Mouse (Mus musculus) midbrain, embryonic 12.5 days (tissue): ENCODE measurements around the gene Cdk9. TPM values are rescaled to one million over a fixed set of nuclear protein-coding genes. Genes with fewer than 3 reads are reported as not detected.

Source experiments
- ATAC-seq: fragments of 200-750 bp; cut with Nextera tagmentation; 2 replicates; pipeline ENCODE4 v1.8.0; 2017; ENCODE audit warnings: low read depth, moderate TSS enrichment, moderate library complexity; ENCODE audit not compliant: low FRiP score
- H3K27ac ChIP-seq: fragments of 300-500 bp; sonication (generic); replicated peaks from 2 replicates; pipeline ENCODE4 v1.5.1; 2016; ENCODE audit warnings: mild to moderate bottlenecking
- H3K27me3 ChIP-seq: fragments of 300-500 bp; sonication (generic); 2 replicates; pipeline ENCODE4 v1.6.1; 2016; ENCODE audit warnings: mild to moderate bottlenecking
- H3K36me3 ChIP-seq: fragments of 300-500 bp; sonication (generic); 2 replicates; pipeline ENCODE4 v1.6.1; 2016
- H3K4me1 ChIP-seq: fragments of 300-500 bp; sonication (generic); 2 replicates; pipeline ENCODE4 v1.6.1; 2016
- H3K4me2 ChIP-seq: fragments of 300-500 bp; sonication (generic); replicated peaks from 2 replicates; pipeline ENCODE4 v1.6.1; 2016; ENCODE audit warnings: mild to moderate bottlenecking, moderate library complexity
- H3K4me3 ChIP-seq: fragments of 300-500 bp; sonication (generic); 2 replicates; pipeline ENCODE4 v1.5.1; 2016; ENCODE audit warnings: mild to moderate bottlenecking
- H3K9ac ChIP-seq: fragments of 300-500 bp; sonication (generic); replicated peaks from 2 replicates; pipeline ENCODE4 v1.6.1; 2016; ENCODE audit warnings: mild to moderate bottlenecking, moderate library complexity
- H3K9me3 ChIP-seq: fragments of 300-500 bp; sonication (generic); 2 replicates; pipeline ENCODE4 v1.6.1; 2016; ENCODE audit warnings: mild to moderate bottlenecking
- WGBS: fragments of 180-500 bp; shearing (Covaris S2); methylation state at CpG from one replicate; pipeline ENCODE4 v1.1.7; 2016; 5-methylcytosine and 5-hydroxymethylcytosine counted together
- polyA plus RNA-seq: library from polyadenylated mRNA; unstranded; fragments of >200 nt; fragmentation: Nextera tagmentation; extraction: Ambion mirVana; gene quantifications from 2 replicates; pipeline ENCODE4 v1.2.1, GENCODE M21; 2016

The Cdk9 gene
- polyA plus RNA-seq, 1 experiment from 2014 or later: 103 TPM

DNA sequence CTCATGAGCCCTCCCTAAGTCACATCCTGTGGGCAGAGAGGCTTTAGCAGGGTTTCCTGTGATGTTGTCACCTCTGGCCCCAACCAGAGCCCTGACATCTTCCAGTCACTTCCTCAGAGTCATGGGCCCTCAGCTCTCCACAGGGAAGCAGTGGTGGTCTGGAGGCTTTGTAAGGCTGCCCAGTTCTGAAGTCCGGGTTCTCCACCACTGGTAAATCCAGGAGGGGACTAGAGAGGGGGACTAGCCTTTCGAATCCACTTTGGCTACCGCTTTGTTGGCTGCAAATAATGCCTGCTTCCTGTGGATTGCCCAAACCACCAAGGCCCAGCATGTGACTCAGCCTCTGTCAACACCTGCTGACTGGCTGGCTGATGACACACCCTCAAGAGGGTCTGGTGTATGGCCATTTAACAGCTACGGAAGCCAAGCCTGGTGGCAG lies 2.1 kb upstream of the Cdk9 start:
- no peaks in the 10 kb centered on the region for H3K27me3 ChIP-seq
- peaks cover 7% of the 10 kb centered on the region for H3K36me3 ChIP-seq
- H3K9ac ChIP-seq: no peak overlapping the region
- no peak for ATAC-seq
- peaks cover 22% of the 10 kb centered on the region for H3K4me1 ChIP-seq
- 78% methylated on average over 4 of the region's 4 CpGs for WGBS
- no peak overlapping the region for H3K4me2 ChIP-seq
- no peak overlapping the region for H3K4me3 ChIP-seq
- H3K27ac ChIP-seq: no peak overlapping the region
- H3K9me3 ChIP-seq: no peaks in the 10 kb centered on the region

DNA sequence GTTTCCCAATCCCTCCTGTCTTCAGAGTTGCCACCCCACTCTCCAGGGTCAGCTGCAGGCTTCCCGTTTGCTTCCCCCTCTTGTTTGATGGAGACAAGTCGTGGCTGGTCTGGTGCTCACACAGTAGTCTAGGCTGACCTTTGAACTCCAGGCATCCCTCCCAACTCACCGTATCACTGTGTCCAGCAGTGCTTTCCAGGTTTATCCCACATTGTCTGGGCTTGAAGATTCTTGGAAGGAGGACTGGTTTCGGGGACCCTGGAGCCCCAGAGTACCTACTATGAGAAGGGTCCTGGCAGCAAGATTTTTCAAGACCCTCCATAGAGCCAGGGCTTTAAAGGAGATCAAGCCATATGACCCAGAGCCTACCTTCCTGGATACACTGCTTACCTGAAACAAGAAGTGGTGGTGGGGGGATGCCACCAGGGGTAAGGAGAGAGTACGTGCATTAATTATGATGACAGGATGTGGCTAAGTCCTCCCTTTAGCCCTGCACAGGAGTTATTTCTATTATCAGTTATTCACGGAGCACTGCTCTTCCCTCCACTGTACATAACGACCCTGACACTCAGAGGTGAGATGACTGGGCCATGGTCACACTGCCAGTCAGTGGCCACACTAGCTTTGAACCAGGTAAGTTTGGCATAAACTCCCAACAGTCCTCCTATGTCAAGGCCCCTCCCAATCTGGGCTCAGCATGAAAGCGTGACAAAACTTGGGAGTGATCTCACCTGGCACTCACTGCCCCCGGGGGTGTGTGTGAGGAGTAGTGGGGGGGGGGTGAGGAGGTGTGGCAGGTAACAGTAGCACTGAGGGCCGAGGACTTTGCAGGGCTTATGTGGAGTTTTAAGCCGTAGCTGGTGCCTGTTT lies 1.5 kb upstream of the Cdk9 start:
- Histone ChIP-seq H3K36me3 (peaks cover 13% of the 10 kb centered on the region), H3K4me2 (peak overlapping the region; percentile 99), H3K27ac (peak overlapping the region; percentile 98), H3K4me1 (peaks cover 22% of the 10 kb centered on the region), H3K9ac (peak overlapping the region; percentile 51; the same call in 1 of the 2 replicates), H3K4me3 (no peak overlapping the region), H3K9me3 (no peaks in the 10 kb centered on the region), H3K27me3 (no peaks in the 10 kb centered on the region)
- 65% methylated on average over 11 of the region's 11 CpGs for WGBS
- ATAC-seq: no peak

DNA sequence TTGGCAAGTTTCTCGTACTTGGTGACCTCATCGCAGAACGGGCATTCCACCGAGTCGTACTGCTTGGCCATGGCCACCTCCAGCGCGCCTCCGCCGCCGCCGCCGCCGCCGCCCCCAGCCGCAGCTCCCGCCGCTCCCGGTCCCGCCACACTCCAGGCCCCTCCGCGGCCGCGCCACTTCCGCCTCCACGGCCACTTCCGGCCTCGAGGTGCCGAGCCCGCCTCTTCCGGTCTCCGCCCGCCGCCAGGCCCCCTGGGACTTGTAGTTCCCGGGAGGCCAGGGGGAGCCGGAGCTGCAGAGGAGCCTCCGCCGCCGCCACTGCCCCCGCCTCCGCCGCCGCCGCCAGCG lies 316 bp downstream of the Cdk9 start:
- no peaks in the 10 kb centered on the region for H3K9me3 ChIP-seq
- WGBS: 0% methylated on average over 27 of the region's 44 CpGs
- peaks cover 31% of the 10 kb centered on the region for H3K36me3 ChIP-seq
- ATAC-seq: peak; percentile 85
- H3K27me3 ChIP-seq: no peaks in the 10 kb centered on the region
- peak overlapping the region; percentile 98 for H3K27ac ChIP-seq
- H3K9ac ChIP-seq: peak overlapping the region; percentile 84
- peaks cover 17% of the 10 kb centered on the region for H3K4me1 ChIP-seq
- H3K4me3 ChIP-seq: peak overlapping the region; percentile 95
- H3K4me2 ChIP-seq: peak overlapping the region; percentile 99

DNA sequence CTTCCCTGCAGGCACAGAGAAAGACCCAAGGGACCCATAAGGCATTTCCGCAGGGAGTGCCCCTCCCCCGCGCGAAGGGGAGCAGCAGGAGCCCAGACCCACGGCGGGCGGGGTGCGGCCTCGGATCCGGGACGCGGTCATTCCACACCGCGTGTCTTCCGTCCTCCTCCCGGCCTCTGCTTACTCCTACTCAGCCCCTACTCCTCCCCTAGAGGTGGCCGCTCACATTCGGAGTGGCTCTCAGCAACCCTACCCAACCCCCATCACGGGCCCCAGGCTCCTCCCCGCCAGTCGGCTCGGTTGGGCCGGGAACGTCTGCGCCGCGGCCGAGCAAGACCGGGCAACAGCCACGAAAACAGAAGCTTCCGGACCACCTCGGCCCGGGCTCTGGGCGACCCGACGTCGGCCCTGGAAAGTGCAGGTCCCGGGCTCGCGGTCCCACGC lies 746 bp downstream of the Cdk9 start:
- peaks cover 36% of the 10 kb centered on the region for H3K36me3 ChIP-seq
- under 1% methylated on average over 41 of the region's 41 CpGs for WGBS
- peak; percentile 38 for ATAC-seq
- no peaks in the 10 kb centered on the region for H3K27me3 ChIP-seq
- peak overlapping the region; percentile 98 for H3K27ac ChIP-seq
- peak overlapping the region; percentile 95 for H3K4me3 ChIP-seq
- no peaks in the 10 kb centered on the region for H3K9me3 ChIP-seq
- peak overlapping the region; percentile 84 for H3K9ac ChIP-seq
- H3K4me2 ChIP-seq: peak overlapping the region; percentile 99
- H3K4me1 ChIP-seq: peaks cover 17% of the 10 kb centered on the region

DNA sequence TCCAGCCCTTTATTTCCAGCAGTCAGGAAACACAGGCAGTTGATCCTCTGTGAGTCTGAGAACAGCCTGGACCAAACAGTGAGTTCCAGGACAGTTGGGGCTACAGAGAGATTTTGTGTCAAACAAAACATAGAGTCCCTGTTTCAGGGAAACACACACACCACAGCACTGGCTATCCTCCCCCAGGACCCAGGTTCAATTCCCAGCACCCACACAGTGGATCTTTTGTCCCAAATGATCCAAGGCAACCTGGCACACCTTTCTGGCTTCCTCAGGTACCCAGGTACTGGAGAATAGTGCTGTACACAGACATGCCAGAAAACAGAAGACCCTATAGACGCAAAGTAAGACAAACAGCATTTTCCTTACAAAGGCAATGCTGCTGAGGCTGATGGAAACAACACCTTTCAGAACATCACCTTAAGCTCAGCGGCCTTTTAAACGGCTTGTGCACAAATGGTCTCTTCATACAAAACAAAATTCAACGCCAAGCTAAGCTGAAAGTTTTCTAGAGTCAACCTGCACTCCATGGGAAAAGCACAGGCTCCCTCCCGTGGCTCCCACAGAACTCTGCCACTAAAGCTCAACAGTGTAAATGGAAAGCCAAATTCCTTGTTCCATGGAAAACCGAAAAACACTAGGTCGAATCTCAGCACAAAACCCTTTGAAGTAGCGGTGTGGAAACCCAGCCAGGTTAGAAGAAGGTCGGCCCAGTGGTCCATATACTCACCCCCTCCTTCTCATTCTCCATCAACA lies 1.4 kb downstream of the Cdk9 start:
- H3K36me3 ChIP-seq: peaks cover 42% of the 10 kb centered on the region

DNA sequence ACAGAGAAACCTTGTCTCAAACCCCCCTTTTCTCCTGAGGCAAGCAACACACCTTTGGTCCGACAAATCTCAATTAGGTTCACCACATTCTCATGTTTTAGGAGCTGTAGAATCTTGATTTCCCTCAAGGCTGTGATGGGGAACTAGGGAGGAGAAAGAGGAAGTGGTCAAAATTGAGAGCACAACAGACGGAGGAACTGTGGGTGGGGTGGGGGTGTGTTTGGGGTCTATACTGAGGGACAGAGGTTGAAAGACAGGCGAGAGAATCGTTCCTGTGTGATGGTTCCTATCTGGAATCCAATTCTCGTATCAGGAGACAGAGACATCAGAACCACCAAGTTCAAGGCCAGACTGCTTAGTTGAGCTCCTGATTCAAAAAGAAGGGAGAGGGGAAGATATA lies 2.5 kb downstream of the Cdk9 start:
- no peak overlapping the region for H3K4me2 ChIP-seq
- no peak overlapping the region for H3K4me3 ChIP-seq
- H3K27ac ChIP-seq: no peak overlapping the region
- peaks cover 17% of the 10 kb centered on the region for H3K4me1 ChIP-seq
- ATAC-seq: no peak
- WGBS: 86% methylated on average over 5 of the region's 5 CpGs
- H3K27me3 ChIP-seq: no peaks in the 10 kb centered on the region
- no peaks in the 10 kb centered on the region for H3K9me3 ChIP-seq
- peaks cover 53% of the 10 kb centered on the region for H3K36me3 ChIP-seq
- H3K9ac ChIP-seq: no peak overlapping the region

More for the DNA sequence above, 1.4 kb downstream of the Cdk9 start:
- H3K4me2 ChIP-seq: peak overlapping the region; percentile 99
- ATAC-seq: no peak
- no peaks in the 10 kb centered on the region for H3K27me3 ChIP-seq
- no peaks in the 10 kb centered on the region for H3K9me3 ChIP-seq
- peak overlapping the region; percentile 84 for H3K9ac ChIP-seq
- H3K4me1 ChIP-seq: peaks cover 17% of the 10 kb centered on the region
- WGBS: 33% methylated on average over 9 of the region's 9 CpGs
- peak overlapping the region; percentile 98; the same call in 1 of the 2 replicates for H3K27ac ChIP-seq
- peak overlapping the region; percentile 95 for H3K4me3 ChIP-seq

DNA sequence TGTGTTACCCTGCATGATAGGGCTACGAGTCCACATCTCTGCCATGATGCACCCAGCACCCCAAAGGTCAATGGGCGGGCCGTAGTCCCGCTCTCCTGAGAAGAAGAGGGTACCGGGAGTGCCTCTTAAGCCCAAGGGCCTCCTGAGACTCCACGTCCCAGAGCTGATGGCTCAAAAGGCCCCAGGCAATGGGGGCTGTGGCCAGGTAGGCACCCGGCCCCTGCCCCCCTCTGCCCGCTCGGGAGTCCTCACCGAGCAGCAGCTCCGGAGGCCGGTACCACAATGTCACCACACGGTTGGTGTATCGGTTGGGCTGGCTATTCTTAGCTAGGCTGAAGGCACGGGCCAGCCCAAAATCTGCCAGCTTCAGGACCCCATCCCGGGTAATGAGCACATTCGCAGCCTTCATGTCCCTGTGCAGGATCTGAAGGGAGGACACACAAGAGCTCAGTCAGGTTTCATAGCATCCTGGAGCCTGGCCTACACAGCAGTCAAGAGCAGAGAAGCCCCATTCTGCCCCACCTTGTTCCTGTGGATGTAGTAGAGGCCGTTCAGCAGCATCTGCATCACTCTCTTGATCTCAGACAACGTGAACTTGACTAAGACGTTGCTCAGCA lies 3.2 kb downstream of the Cdk9 start:
- WGBS: 94% methylated on average over 20 of the region's 20 CpGs
- H3K4me3 ChIP-seq: no peak overlapping the region
- peaks cover 17% of the 10 kb centered on the region for H3K4me1 ChIP-seq
- no peaks in the 10 kb centered on the region for H3K27me3 ChIP-seq
- no peaks in the 10 kb centered on the region for H3K9me3 ChIP-seq
- H3K27ac ChIP-seq: no peak overlapping the region
- ATAC-seq: no peak
- no peak overlapping the region for H3K9ac ChIP-seq
- H3K4me2 ChIP-seq: no peak overlapping the region
- peaks cover 61% of the 10 kb centered on the region for H3K36me3 ChIP-seq

DNA sequence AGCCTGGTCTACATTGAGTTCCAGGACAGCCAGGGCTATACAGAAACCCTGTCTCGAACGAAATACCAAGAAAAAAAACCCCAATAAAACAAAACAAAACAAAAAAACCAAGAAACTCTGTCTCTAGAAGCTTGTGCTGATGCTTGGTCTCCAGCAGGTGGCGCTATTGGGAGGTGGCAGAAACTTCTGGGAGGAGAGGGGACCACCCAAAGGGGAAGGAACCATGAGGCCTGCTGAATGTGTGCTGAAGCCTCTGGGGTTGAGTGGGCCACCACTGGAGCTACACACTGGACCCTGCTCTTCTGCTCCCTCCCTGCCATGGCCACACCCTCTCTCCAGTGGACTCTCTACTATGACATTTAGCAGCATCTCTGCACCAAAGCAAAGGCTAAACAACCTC lies 4.2 kb downstream of the Cdk9 start:
- Histone ChIP-seq H3K4me3 (no peak overlapping the region), H3K27ac (no peak overlapping the region), H3K27me3 (no peaks in the 10 kb centered on the region), H3K9me3 (no peaks in the 10 kb centered on the region), H3K9ac (no peak overlapping the region), H3K4me1 (peaks cover 11% of the 10 kb centered on the region), H3K36me3 (peaks cover 71% of the 10 kb centered on the region), H3K4me2 (no peak overlapping the region)
- ATAC-seq: no peak
- WGBS: 46% methylated on average over 3 of the region's 3 CpGs

DNA sequence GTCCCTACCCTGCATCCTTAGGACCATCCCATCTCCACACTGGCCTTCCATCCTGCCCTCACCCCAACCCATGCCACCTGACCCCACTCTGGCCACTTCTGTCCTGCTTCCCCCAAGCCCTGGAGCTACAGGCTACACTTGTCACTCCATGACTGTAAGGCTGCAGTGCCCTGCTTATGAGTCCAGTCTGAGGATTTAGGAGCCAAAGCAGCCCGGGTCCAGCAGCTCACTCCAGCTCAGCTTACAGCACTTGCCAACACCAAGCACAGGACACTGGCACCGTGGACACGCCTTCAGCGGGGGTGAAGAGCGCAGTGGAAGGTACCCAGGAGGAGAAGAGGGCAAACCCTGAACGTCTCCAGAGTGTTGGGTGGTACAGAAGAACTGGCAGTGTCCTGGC lies 5.9 kb downstream of the Cdk9 start:
- no peak overlapping the region for H3K4me3 ChIP-seq
- WGBS: 95% methylated on average over 6 of the region's 6 CpGs
- H3K9ac ChIP-seq: no peak overlapping the region
- no peak overlapping the region for H3K27ac ChIP-seq
- peaks cover 10% of the 10 kb centered on the region for H3K4me1 ChIP-seq
- no peaks in the 10 kb centered on the region for H3K9me3 ChIP-seq
- ATAC-seq: no peak
- no peak overlapping the region for H3K4me2 ChIP-seq
- H3K36me3 ChIP-seq: peaks cover 83% of the 10 kb centered on the region
- no peaks in the 10 kb centered on the region for H3K27me3 ChIP-seq

DNA sequence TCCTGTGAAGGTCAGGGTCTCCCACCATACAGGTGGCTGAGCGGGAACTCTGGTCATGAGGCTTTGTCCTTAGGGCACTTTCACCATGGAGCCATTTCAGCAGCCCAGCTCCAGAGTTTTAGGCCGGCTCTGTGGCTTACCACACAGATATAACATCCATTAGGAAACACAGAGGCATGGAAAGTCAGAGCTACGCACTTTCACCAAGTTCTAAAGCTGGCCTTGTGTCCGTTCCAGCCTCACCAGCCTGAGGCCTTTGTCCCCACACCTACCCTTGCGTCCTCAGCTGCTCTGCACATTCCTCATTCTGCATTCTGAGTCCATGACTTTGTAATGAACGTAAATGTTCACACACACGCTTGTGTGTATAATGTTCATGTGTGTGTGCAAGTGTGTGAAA lies 7.9 kb downstream of the Cdk9 start:
- Histone ChIP-seq H3K4me3 (no peak overlapping the region), H3K27ac (no peak overlapping the region), H3K4me2 (no peak overlapping the region), H3K4me1 (no peaks in the 10 kb centered on the region), H3K36me3 (peaks cover 76% of the 10 kb centered on the region), H3K9ac (no peak overlapping the region), H3K9me3 (no peaks in the 10 kb centered on the region), H3K27me3 (no peaks in the 10 kb centered on the region)
- WGBS: 93% methylated on average over 7 of the region's 7 CpGs
- no peak for ATAC-seq

DNA sequence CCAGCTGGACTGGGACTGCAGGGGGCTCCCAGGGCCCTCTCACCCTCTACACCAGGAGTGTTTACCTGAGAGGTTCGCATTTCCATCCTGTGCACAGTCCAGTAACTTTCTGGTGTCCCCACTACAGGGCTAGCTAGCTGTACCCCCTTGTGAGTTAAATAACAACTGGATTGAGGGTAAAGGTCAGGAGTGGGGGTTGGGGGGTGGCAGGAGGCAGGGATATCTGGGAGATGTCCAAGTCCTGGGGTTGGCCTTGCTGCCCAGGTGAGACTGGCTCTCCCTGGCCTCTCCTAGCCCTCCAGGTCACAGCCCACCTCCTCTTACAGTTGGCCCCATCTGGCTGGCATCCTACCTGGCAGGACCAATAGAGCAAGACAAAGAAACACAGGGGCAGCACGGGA lies 8.9 kb downstream of the Cdk9 start, which contains the start of gene Fpgs:
Gene Fpgs, minus strand, starts transcription at position 125 of the 401 bp plus-strand sequence.
- no peaks in the 10 kb centered on the region for H3K9me3 ChIP-seq
- no peak for ATAC-seq
- 89% methylated on average over 2 of the region's 2 CpGs for WGBS
- H3K36me3 ChIP-seq: peaks cover 66% of the 10 kb centered on the region
- no peaks in the 10 kb centered on the region for H3K27me3 ChIP-seq
- no peak within 1 kb of the TSS for H3K9ac ChIP-seq
- H3K4me2 ChIP-seq: no peak within 1 kb of the TSS
- H3K27ac ChIP-seq: no peak within 1 kb of the TSS
- H3K4me3 ChIP-seq: no peak within 1 kb of the TSS
- H3K4me1 ChIP-seq: no peaks in the 10 kb centered on the region

DNA sequence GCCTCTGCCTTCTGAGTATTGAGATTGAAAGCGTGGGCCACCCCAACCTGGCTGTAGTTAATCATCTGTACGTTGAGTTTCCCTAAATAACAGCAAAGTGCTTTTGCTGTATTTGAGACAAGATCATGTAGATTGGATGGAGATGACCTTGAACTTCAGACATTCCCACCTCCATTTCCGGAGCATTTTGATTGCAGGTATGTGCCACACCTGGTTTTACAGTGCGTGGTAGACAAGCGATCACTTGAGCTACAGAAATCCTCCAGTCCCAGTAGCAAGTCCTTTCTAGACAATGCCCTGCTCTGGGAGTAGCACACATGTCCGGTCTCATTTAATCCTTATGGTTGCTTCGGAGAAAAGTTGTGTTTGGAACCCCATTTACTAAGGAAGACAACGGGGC lies 9.8 kb downstream of the Cdk9 start:
- H3K4me3 ChIP-seq: no peak overlapping the region
- H3K9me3 ChIP-seq: no peaks in the 10 kb centered on the region
- peaks cover 56% of the 10 kb centered on the region for H3K36me3 ChIP-seq
- no peak overlapping the region for H3K27ac ChIP-seq
- H3K27me3 ChIP-seq: no peaks in the 10 kb centered on the region
- no peak for ATAC-seq
- 96% methylated on average over 8 of the region's 8 CpGs for WGBS
- no peaks in the 10 kb centered on the region for H3K4me1 ChIP-seq
- H3K9ac ChIP-seq: no peak overlapping the region
- no peak overlapping the region for H3K4me2 ChIP-seq
